Mouse (Mus musculus): ENCODE data around the gene Gm45261. TPM values are rescaled to one million over a fixed set of nuclear protein-coding genes. Genes with fewer than 3 reads are reported as not detected.

The Gm45261 gene
- polyA plus RNA-seq, 1 experiment = not detected

DNA sequence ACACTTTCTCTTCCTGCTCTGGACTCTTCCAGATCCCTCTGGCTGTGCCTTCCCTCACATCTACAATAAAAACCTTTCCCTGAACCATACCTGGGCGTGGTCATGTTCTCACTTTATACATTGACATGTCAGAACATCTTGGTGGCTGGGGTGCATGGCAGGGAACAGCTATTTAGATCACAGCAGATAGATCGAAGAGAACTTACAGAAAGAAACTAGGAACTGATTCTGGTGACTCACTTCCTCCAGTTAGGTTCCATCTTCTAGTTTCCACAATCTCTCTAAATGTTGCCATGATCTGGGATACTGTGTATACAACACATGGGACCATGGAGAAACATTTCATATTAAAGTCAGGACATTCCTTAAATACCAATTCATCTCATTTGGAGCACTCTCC is 7.3 kb downstream of the Gm45261 start:
- H3K79me3 ChIP-seq (ENCODE audit: low read depth) = no peaks in the 10 kb centered on the region
- H3K27me3 ChIP-seq (ENCODE audit: control insufficient read depth, insufficient read depth, insufficient read length) = no peaks in the 10 kb centered on the region
- TF ChIP-seq USF1 (IDR thresholded peaks at IDR 0.05; ENCODE audit: low read depth) = no peak
- TF ChIP-seq MAX (IDR thresholded peaks at IDR 0.05) = no peak
- no peak for TF ChIP-seq CEBPB (IDR thresholded peaks at IDR 0.05; ENCODE audit: low read depth)
- TF ChIP-seq FOSL1 (IDR thresholded peaks at IDR 0.05; ENCODE audit: insufficient read depth, low read length, poor library complexity, severe bottlenecking) = no peak
- TF ChIP-seq MYOG (IDR thresholded peaks at IDR 0.05; ENCODE audit: control insufficient read depth, extremely low read depth, insufficient read length) = no peak
- TF ChIP-seq CTCF (IDR thresholded peaks at IDR 0.05; ENCODE audit: control insufficient read depth, insufficient read depth, insufficient read length) = no peak
- no peak for TF ChIP-seq MYOD1 (IDR thresholded peaks at IDR 0.05; ENCODE audit: control insufficient read depth, insufficient read length, low read depth)
- no peaks in the 10 kb centered on the region for H3K79me2 ChIP-seq (ENCODE audit: control insufficient read depth, insufficient read depth)
- no peak overlapping the region for H3K4me3 ChIP-seq (ENCODE audit: insufficient read depth, poor library complexity, severe bottlenecking)
- no peaks in the 10 kb centered on the region for H3K36me3 ChIP-seq (ENCODE audit: control insufficient read depth, insufficient read depth)
- no peak overlapping the region for H3ac ChIP-seq (ENCODE audit: control insufficient read depth, insufficient read length, low read depth)

GRCm38 (mm10) chr1:80451914-80452549 is 9.2 kb downstream of the Gm45261 start:
- no peaks in the 10 kb centered on the region for H3K79me2 ChIP-seq (ENCODE audit: control insufficient read depth, insufficient read depth)
- TF ChIP-seq FOSL1 (IDR thresholded peaks at IDR 0.05; ENCODE audit: insufficient read depth, low read length, poor library complexity, severe bottlenecking) = no peak
- TF ChIP-seq CTCF (IDR thresholded peaks at IDR 0.05; ENCODE audit: control insufficient read depth, insufficient read depth, insufficient read length) = no peak
- no peak for TF ChIP-seq MYOG (IDR thresholded peaks at IDR 0.05; ENCODE audit: control insufficient read depth, extremely low read depth, insufficient read length)
- TF ChIP-seq MAX (IDR thresholded peaks at IDR 0.05) = no peak
- TF ChIP-seq CEBPB (IDR thresholded peaks at IDR 0.05; ENCODE audit: low read depth) = no peak
- no peak for TF ChIP-seq USF1 (IDR thresholded peaks at IDR 0.05; ENCODE audit: low read depth)
- no peak for TF ChIP-seq MYOD1 (IDR thresholded peaks at IDR 0.05; ENCODE audit: control insufficient read depth, insufficient read length, low read depth)

GRCm38 (mm10) chr1:80447554-80447953 is 13.7 kb downstream of the Gm45261 start:
- Histone ChIP-seq H3K36me3 (ENCODE audit: control insufficient read depth, insufficient read depth) (no peaks in the 10 kb centered on the region), H3K79me3 (ENCODE audit: low read depth) (no peaks in the 10 kb centered on the region), H3ac (ENCODE audit: control insufficient read depth, insufficient read length, low read depth) (no peak overlapping the region), H3K4me3 (ENCODE audit: insufficient read depth, poor library complexity, severe bottlenecking) (no peak overlapping the region), H3K27me3 (ENCODE audit: control insufficient read depth, insufficient read depth, insufficient read length) (no peaks in the 10 kb centered on the region), H3K79me2 (ENCODE audit: control insufficient read depth, insufficient read depth) (no peaks in the 10 kb centered on the region)
- TF ChIP-seq MYOG (IDR thresholded peaks at IDR 0.05; ENCODE audit: control insufficient read depth, extremely low read depth, insufficient read length) (no peak), MAX (IDR thresholded peaks at IDR 0.05) (peak; percentile 61)

More at GRCm38 (mm10) chr1:80451914-80452549, 9.2 kb downstream of the Gm45261 start:
- no peaks in the 10 kb centered on the region for H3K36me3 ChIP-seq (ENCODE audit: control insufficient read depth, insufficient read depth)
- H3K27me3 ChIP-seq (ENCODE audit: control insufficient read depth, insufficient read depth, insufficient read length) = no peaks in the 10 kb centered on the region
- no peaks in the 10 kb centered on the region for H3K79me3 ChIP-seq (ENCODE audit: low read depth)
- H3ac ChIP-seq (ENCODE audit: control insufficient read depth, insufficient read length, low read depth) = no peak overlapping the region
- no peak overlapping the region for H3K4me3 ChIP-seq (ENCODE audit: insufficient read depth, poor library complexity, severe bottlenecking)

DNA sequence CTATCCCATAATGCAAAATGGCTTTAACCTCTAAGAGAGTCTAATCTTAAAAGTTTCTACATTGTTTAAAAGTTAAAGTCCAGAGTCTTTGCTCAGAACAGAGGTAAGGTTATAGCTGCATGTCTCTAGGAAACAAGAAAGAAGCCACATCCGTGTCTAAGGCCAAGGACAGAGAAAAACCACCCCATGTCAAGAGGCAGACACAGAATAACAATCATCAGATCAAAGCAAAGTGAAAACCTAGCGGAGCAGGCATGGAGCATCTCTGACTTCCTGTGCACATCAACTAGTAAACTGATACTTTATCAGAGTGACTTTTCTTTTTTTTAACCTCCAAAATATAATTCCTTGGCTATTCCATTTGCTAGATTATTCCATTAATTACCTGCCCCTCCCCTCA is 20.3 kb downstream of the Gm45261 start:
- Histone ChIP-seq H3K36me3 (ENCODE audit: control insufficient read depth, insufficient read depth) (no peaks in the 10 kb centered on the region), H3K79me3 (ENCODE audit: low read depth) (no peaks in the 10 kb centered on the region), H3ac (ENCODE audit: control insufficient read depth, insufficient read length, low read depth) (no peak overlapping the region), H3K4me3 (ENCODE audit: insufficient read depth, poor library complexity, severe bottlenecking) (no peak overlapping the region), H3K79me2 (ENCODE audit: control insufficient read depth, insufficient read depth) (no peaks in the 10 kb centered on the region), H3K27me3 (ENCODE audit: control insufficient read depth, insufficient read depth, insufficient read length) (no peaks in the 10 kb centered on the region)
- no peak for TF ChIP-seq CEBPB (IDR thresholded peaks at IDR 0.05; ENCODE audit: low read depth)
- no peak for TF ChIP-seq USF1 (IDR thresholded peaks at IDR 0.05; ENCODE audit: low read depth)
- no peak for TF ChIP-seq MAX (IDR thresholded peaks at IDR 0.05)
- TF ChIP-seq CTCF (IDR thresholded peaks at IDR 0.05; ENCODE audit: control insufficient read depth, insufficient read depth, insufficient read length) = no peak
- TF ChIP-seq FOSL1 (IDR thresholded peaks at IDR 0.05; ENCODE audit: insufficient read depth, low read length, poor library complexity, severe bottlenecking) = no peak
- no peak for TF ChIP-seq MYOD1 (IDR thresholded peaks at IDR 0.05; ENCODE audit: control insufficient read depth, insufficient read length, low read depth)

DNA sequence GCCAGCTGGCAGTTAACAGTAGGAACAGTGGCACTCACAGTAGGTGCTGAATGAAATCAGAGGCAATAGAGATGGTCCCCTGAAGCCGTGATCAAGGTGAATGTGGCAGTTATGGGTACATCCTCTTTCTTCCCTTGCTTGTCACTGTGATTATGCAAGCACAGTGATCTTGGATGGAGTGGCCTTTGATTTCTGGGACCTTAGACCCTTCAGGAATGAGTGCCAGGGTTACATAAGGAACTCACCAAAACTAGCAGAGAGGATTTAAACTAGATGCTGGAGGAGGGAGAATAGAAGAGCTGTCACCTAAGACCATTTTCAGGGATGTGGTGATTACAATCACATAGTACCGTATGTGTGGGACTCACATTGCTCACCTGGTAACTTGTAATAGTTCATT is 22.7 kb downstream of the Gm45261 start:
- Histone ChIP-seq H3K79me3 (ENCODE audit: low read depth) (no peaks in the 10 kb centered on the region), H3K79me2 (ENCODE audit: control insufficient read depth, insufficient read depth) (no peaks in the 10 kb centered on the region), H3K27me3 (ENCODE audit: control insufficient read depth, insufficient read depth, insufficient read length) (no peaks in the 10 kb centered on the region), H3ac (ENCODE audit: control insufficient read depth, insufficient read length, low read depth) (no peak overlapping the region), H3K4me3 (ENCODE audit: insufficient read depth, poor library complexity, severe bottlenecking) (no peak overlapping the region), H3K36me3 (ENCODE audit: control insufficient read depth, insufficient read depth) (no peaks in the 10 kb centered on the region)
- TF ChIP-seq FOSL1 (IDR thresholded peaks at IDR 0.05; ENCODE audit: insufficient read depth, low read length, poor library complexity, severe bottlenecking) = no peak
- no peak for TF ChIP-seq CEBPB (IDR thresholded peaks at IDR 0.05; ENCODE audit: low read depth)
- no peak for TF ChIP-seq MYOD1 (IDR thresholded peaks at IDR 0.05; ENCODE audit: control insufficient read depth, insufficient read length, low read depth)
- TF ChIP-seq USF1 (IDR thresholded peaks at IDR 0.05; ENCODE audit: low read depth) = no peak
- TF ChIP-seq CTCF (IDR thresholded peaks at IDR 0.05; ENCODE audit: control insufficient read depth, insufficient read depth, insufficient read length) = no peak

- H3K79me2 ChIP-seq (ENCODE audit: control insufficient read depth, insufficient read depth) = no peaks in the 10 kb centered on the region
- no peak for TF ChIP-seq MAX (IDR thresholded peaks at IDR 0.05)
- TF ChIP-seq USF1 (IDR thresholded peaks at IDR 0.05; ENCODE audit: low read depth) = no peak
- no peak for TF ChIP-seq CEBPB (IDR thresholded peaks at IDR 0.05; ENCODE audit: low read depth)
- no peak for TF ChIP-seq MYOG (IDR thresholded peaks at IDR 0.05; ENCODE audit: control insufficient read depth, extremely low read depth, insufficient read length)
- no peak for TF ChIP-seq CTCF (IDR thresholded peaks at IDR 0.05; ENCODE audit: control insufficient read depth, insufficient read depth, insufficient read length)
- no peak for TF ChIP-seq MYOD1 (IDR thresholded peaks at IDR 0.05; ENCODE audit: control insufficient read depth, insufficient read length, low read depth)
- no peak for TF ChIP-seq FOSL1 (IDR thresholded peaks at IDR 0.05; ENCODE audit: insufficient read depth, low read length, poor library complexity, severe bottlenecking)
- H3K27me3 ChIP-seq (ENCODE audit: control insufficient read depth, insufficient read depth, insufficient read length) = no peaks in the 10 kb centered on the region
- no peaks in the 10 kb centered on the region for H3K36me3 ChIP-seq (ENCODE audit: control insufficient read depth, insufficient read depth)
- no peak overlapping the region for H3ac ChIP-seq (ENCODE audit: control insufficient read depth, insufficient read length, low read depth)
- no peak overlapping the region for H3K4me3 ChIP-seq (ENCODE audit: insufficient read depth, poor library complexity, severe bottlenecking)
- H3K79me3 ChIP-seq (ENCODE audit: low read depth) = no peaks in the 10 kb centered on the region
These were observed 33.3 kb downstream of the Gm45261 start for GRCm38 (mm10) chr1:80427946-80428345.

Measured in C2C12 (cell line).